13 mouse cellular contexts compared by ENCODE assay signal in the genomic region with DNA sequence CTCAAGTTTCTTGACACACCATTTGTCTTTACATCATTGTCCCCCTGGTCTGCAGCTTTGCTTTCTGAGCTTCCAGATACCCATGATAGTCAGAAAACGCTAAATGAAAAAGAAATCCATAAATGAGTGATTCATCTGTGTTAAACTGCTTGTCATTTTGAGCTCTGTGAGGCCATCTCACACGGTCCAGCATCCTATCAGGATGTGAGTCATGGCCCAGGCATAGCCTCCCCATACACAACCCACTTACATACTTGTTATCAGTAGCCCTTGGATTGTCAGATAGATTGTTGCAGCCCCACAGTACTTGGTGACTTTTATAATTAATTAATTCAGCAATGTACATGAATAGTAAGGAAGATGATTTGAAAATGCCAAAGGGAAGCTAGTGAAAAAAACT.
"Had no signal": no experiment of that assay in that cellular context is flagged by ENCODE, and none has a peak within 500 bp of the region (broad histone marks: within the 10 kb centered on the region; RNA-seq: fewer than 3 reads in every experiment).

No protein-coding gene starts in this region.

- DNase-seq: heart, postnatal 10 days; heart, postnatal 14 days; heart, postnatal 36 days; heart, postnatal 4 days; kidney, adult 11 months; kidney, adult 2 months; kidney, adult 9 months; kidney, postnatal 10 days; kidney, postnatal 14 days; kidney, postnatal 25 days; kidney, postnatal 4 days; layer of hippocampus, adult 9-11 months; layer of hippocampus, postnatal 36 days had no signal
